Mouse (Mus musculus) megakaryocyte-erythroid progenitor cell, adult 5-6 weeks (primary cell): ENCODE measurements around the gene Dop1b. TPM values are rescaled to one million over a fixed set of nuclear protein-coding genes. Genes with fewer than 3 reads are reported as not detected.
A peak's percentile ranks its signal among the peaks of the same experiment; 100 is the strongest.
"Not testable (repeated sequence)": the region's sequence is repeated elsewhere in the genome, so short reads cannot be mapped to it uniquely, and the experiment has no call there.

Experiments used
- ATAC-seq: replicated peaks from 2 replicates; pipeline ENCODE4 v1.8.0; 2016; ENCODE audit warnings: mild to moderate bottlenecking, inconsistent platforms; ENCODE audit not compliant: severe bottlenecking, poor library complexity, low FRiP score, low TSS enrichment
- total RNA-seq, 2 experiments: library from RNA; stranded (forward) in 1 of 2; stranded (reverse) in 1 of 2; fragments of 200-1000, 215-1000 nt in 1 of 2; fragments of >200 nt in 1 of 2; fragmentation: Nextera tagmentation in 1 of 2; gene quantifications; 2 replicates each; pipeline ENCODE4 v1.2.3; 2014 to 2017

Gene Dop1b
- total RNA-seq, 2 experiments from 2014 or later, result 17.6 to 38.8 TPM

GRCm38 (mm10) chr16:93746957-93747356, 35.3 kb downstream of the Dop1b start:
- ATAC-seq, result no peak

GRCm38 (mm10) chr16:93747421-93747820, 35.7 kb downstream of the Dop1b start:
- ATAC-seq, result no peak

- no peak for ATAC-seq
Observed at GRCm38 (mm10) chr16:93749147-93749910, 37.6 kb downstream of the Dop1b start.

GRCm38 (mm10) chr16:93750464-93750863, 38.8 kb downstream of the Dop1b start:
- ATAC-seq, result no peak

- no peak for ATAC-seq
Observed at GRCm38 (mm10) chr16:93751816-93752215, 40.1 kb downstream of the Dop1b start.

GRCm38 (mm10) chr16:93756622-93757021, 44.9 kb downstream of the Dop1b start:
- ATAC-seq, result no peak

GRCm38 (mm10) chr16:93763378-93763777, 51.7 kb downstream of the Dop1b start:
- no peak for ATAC-seq

GRCm38 (mm10) chr16:93764597-93764996, 52.9 kb downstream of the Dop1b start:
- ATAC-seq, result no peak

GRCm38 (mm10) chr16:93766956-93767355, 55.3 kb downstream of the Dop1b start:
- peak; percentile 73 for ATAC-seq

- ATAC-seq, result peak; percentile 77
Observed at GRCm38 (mm10) chr16:93767548-93767947, 55.8 kb downstream of the Dop1b start.

GRCm38 (mm10) chr16:93769621-93770020, 57.9 kb downstream of the Dop1b start:
- ATAC-seq, result no peak

GRCm38 (mm10) chr16:93770271-93770926, 58.7 kb downstream of the Dop1b start:
- ATAC-seq, result no peak

- peak; percentile 79 for ATAC-seq
Observed at GRCm38 (mm10) chr16:93774658-93775057, 63.0 kb downstream of the Dop1b start.

- ATAC-seq, result no peak
Observed at GRCm38 (mm10) chr16:93776468-93776867, 64.8 kb downstream of the Dop1b start.

- ATAC-seq, result no peak
Observed at GRCm38 (mm10) chr16:93777247-93777999, 65.7 kb downstream of the Dop1b start.

- ATAC-seq, result not testable (repeated sequence)
Observed at GRCm38 (mm10) chr16:93778393-93778792, 66.7 kb downstream of the Dop1b start.

- ATAC-seq, result no peak
Observed at GRCm38 (mm10) chr16:93779554-93779953, 67.8 kb downstream of the Dop1b start.

GRCm38 (mm10) chr16:93780660-93781479, 69.2 kb downstream of the Dop1b start:
- peak; percentile 91 for ATAC-seq

- no peak for ATAC-seq
Observed at GRCm38 (mm10) chr16:93784175-93784574, 72.5 kb downstream of the Dop1b start.
